Mouse (Mus musculus) adrenal gland, postnatal 4 days (tissue): ENCODE data around the gene Usp54. TPM values are rescaled to one million over a fixed set of nuclear protein-coding genes. Genes with fewer than 3 reads are reported as not detected.

Experiments
- DNase-seq, 2 experiments: peaks; one replicate each; pipeline ENCODE4 v3.0.0; 2021 to 2022; ENCODE audit warnings: low spot score in 2 of 2, mixed read lengths in 2 of 2
- microRNA-seq: library from miRNA; unstranded; fragments of <30 nt; microRNA quantifications from one replicate; pipeline ENCODE4 v1.2.0, GENCODE M21; 2021
- total RNA-seq, 2 experiments: library from RNA; stranded (reverse); gene quantifications; 2 replicates each; pipeline ENCODE4 v1.2.3; 2021

Usp54 gene
- total RNA-seq, 2 experiments from 2014 or later, result 20.0 to 20.4 TPM

DNA sequence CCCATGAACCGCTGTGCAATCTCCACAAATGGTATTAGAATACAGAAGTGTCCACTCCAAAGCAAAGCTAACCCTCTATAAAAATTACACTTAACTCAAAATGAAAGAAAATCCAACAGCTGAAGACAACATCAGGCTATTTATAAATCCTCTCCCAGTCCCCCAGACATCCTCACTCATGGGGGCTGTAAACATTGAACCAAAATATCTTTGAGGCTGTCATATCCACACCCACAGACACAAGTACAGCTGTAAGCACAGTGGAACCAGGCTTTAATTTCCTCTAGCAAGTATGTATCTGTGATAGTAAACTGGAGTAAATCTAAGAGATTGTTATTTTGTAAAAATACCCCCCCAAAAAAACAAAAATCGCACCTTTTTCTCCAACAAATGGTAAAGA, 120.7 kb downstream of the Usp54 start:
- DNase-seq, result no peak

GRCm38 (mm10) chr14:20508424-20508823, 132.4 kb downstream of the Usp54 start:
- no peak for DNase-seq

- DNase-seq, result no peak
Observed at GRCm38 (mm10) chr14:20502966-20503365, 137.9 kb downstream of the Usp54 start.

GRCm38 (mm10) chr14:20499982-20500381, 140.9 kb downstream of the Usp54 start:
- no peak for DNase-seq

Small RNA genes within 50 kb of the gene (microRNA-seq; reads per million reads assigned to microRNA genes)
- 0.79 reads per million for gene Mir6946

Other genes with a start within 250 kb of the Usp54 start
- gene Mrps16, start 247.4 kb downstream of the Usp54 start, total RNA-seq, result 10 to 100 TPM; 73.0 to 74.9 TPM
- 1 to 10 TPM; 1.7 to 5.2 TPM for gene Cfap70, start 188.8 kb downstream of the Usp54 start, total RNA-seq
- 10 to 100 TPM; 81.0 to 81.8 TPM for gene Anxa7, start 160.9 kb downstream of the Usp54 start, total RNA-seq
- gene Mss51, start 144.2 kb downstream of the Usp54 start, total RNA-seq, result 1 to 10 TPM; 2.2 to 2.6 TPM
- 10 to 100 TPM; 87.7 to 95.3 TPM for gene Ppp3cb, start 94.5 kb downstream of the Usp54 start, total RNA-seq
- 10 to 100 TPM; 11.0 to 25.8 TPM for gene Myoz1, start 15.5 kb upstream of the Usp54 start, total RNA-seq
- gene Synpo2l, start 27.3 kb upstream of the Usp54 start, total RNA-seq, result 10 to 100 TPM in 1 of 2 experiments, 1 to 10 TPM in 1; 3.6 to 11.8 TPM
- gene Sec24c, start 33.2 kb upstream of the Usp54 start, total RNA-seq, result 100 to 1,000 TPM; 137 to 140 TPM
- 10 to 100 TPM; 25.9 to 26.1 TPM for gene Fut11, start 53.9 kb upstream of the Usp54 start, total RNA-seq
- 10 to 100 TPM; 76.1 to 88.5 TPM for gene Chchd1, start 61.9 kb upstream of the Usp54 start, total RNA-seq
- gene Zswim8, start 66.5 kb upstream of the Usp54 start, total RNA-seq, result 100 to 1,000 TPM; 136 to 151 TPM
- gene Ndst2, start 93.5 kb upstream of the Usp54 start, total RNA-seq, result 10 to 100 TPM; 46.4 to 49.0 TPM
- 10 to 100 TPM; 77.3 to 87.2 TPM for gene Camk2g, start 153.0 kb upstream of the Usp54 start, total RNA-seq
- gene Plau, start 195.6 kb upstream of the Usp54 start, total RNA-seq, result 10 to 100 TPM; 19.8 to 36.6 TPM